In the genomic region with DNA sequence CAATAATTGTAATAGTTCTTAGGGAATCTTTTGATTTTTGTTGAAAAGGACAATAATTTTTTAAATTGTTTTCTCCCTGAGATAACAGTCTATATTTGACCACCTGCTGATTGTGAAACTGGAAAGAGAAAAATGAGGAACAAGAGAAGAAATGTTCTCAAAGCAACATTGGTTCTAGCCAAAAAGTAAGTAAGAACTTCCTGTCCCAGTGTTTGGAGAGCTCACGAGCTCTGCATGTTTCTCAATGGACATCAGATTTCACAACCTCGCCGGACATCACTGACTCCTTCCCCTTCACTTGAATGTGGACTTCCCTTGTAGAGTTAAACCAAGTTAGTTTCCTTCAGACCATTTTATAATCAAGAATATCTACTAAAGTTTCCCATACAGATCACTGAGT, we compare ENCODE assay signal across 9 mouse cellular contexts. TPM values are rescaled to one million over a fixed set of nuclear protein-coding genes. Genes with fewer than 3 reads are reported as not detected.
A peak's percentile ranks its signal among the peaks of the same experiment; 100 is the strongest.
DNase-seq lines count a peak whose midpoint lies in the region; ATAC-seq and TF ChIP-seq lines count a peak whose summit lies in the region.
"Had no signal": no experiment of that assay in that cellular context is flagged by ENCODE, and none has a peak within 500 bp of the region (broad histone marks: within the 10 kb centered on the region; RNA-seq: fewer than 3 reads in every experiment).

No protein-coding gene starts in this region.

- no peaks in the 10 kb centered on the region for H3K9me3 ChIP-seq in liver, embryonic 12.5 days (replicated peaks)

- no peak overlapping the region for H3K4me2 ChIP-seq in liver, embryonic 12.5 days

- no peaks in the 10 kb centered on the region for H3K27me3 ChIP-seq in liver, adult 2 months (ENCODE audit: control insufficient read depth, insufficient read depth, low read length)
- 0 out of 2 replicates have a peak, but pooled peaks cover 4% of the 10 kb centered on the region for H3K27me3 ChIP-seq in liver, embryonic 12.5 days (replicated peaks)

- WGBS in liver, adult 2 months, result 44% methylated on average over 3 of the region's 3 CpGs
- 36% methylated on average over 3 of the region's 3 CpGs for WGBS in liver, embryonic 12.5 days (ENCODE audit: insufficient replicate concordance)

- H3K79me2 ChIP-seq in liver, adult 2 months (ENCODE audit: control insufficient read depth, insufficient read depth, low read length), result no peaks in the 10 kb centered on the region

- TF ChIP-seq POLR2A in liver, adult 2 months (IDR thresholded peaks at IDR 0.05; ENCODE audit: extremely low read depth, insufficient read depth, low read length), result no peak

- no peaks in the 10 kb centered on the region for H3K36me3 ChIP-seq in liver, adult 2 months (ENCODE audit: control insufficient read depth, insufficient read depth, low read length)
- no peaks in the 10 kb centered on the region for H3K36me3 ChIP-seq in liver, embryonic 12.5 days

- no peak overlapping the region for H3K9ac ChIP-seq in liver, adult 2 months (ENCODE audit: low read depth, low read length)
- no peak overlapping the region for H3K9ac ChIP-seq in liver, embryonic 12.5 days

- H3K4me3 ChIP-seq in liver, adult 2 months (ENCODE audit: insufficient read depth, low read depth, low read length), result no peak overlapping the region
- H3K4me3 ChIP-seq in liver, embryonic 12.5 days, result no peak overlapping the region

- H3K27ac ChIP-seq in liver, adult 2 months (replicated peaks; ENCODE audit: insufficient read depth, low read depth, low read length), result no peak overlapping the region
- H3K27ac ChIP-seq in liver, embryonic 12.5 days, result no peak overlapping the region

- peak; percentile 16; the same call in 1 of the 2 replicates for ATAC-seq in frontal cortex, adult (ENCODE audit: low TSS enrichment)
- no peak for ATAC-seq in liver, embryonic 12.5 days
- ATAC-seq in monocyte, adult 5-6 weeks (replicated peaks; ENCODE audit: insufficient number of reproducible peaks, low FRiP score, low TSS enrichment, poor library complexity, severe bottlenecking), result peak; percentile 99

- TF ChIP-seq CTCF in liver, adult 2 months (IDR thresholded peaks at IDR 0.05; ENCODE audit: low read depth, low read length), result no peak

- no peaks in the 10 kb centered on the region for H3K4me1 ChIP-seq in liver, adult 2 months (ENCODE audit: control insufficient read depth, insufficient read depth, low read length)
- peaks cover 13% of the 10 kb centered on the region for H3K4me1 ChIP-seq in liver, embryonic 12.5 days

- DNase-seq in frontal cortex, postnatal 25 days (ENCODE audit: low spot score in 2 of 2), result no peak
- DNase-seq in liver, adult 2 months (ENCODE audit: extremely low read depth, low read depth, low spot score), result peak; percentile 47
- DNase-seq in lung, adult 18-20 months, result peak; percentile 56 to 62
- DNase-seq in cerebellum, adult 9-10 months, result no peak
- no peak for DNase-seq in right cerebral cortex, postnatal 4 days
- DNase-seq: thymus, postnatal 14 days had no signal

RNA-seq across cellular contexts. Expression of a gene that starts 36.0 kb away (rescaled TPM):
- 5.4 and 5.9 TPM in 2 replicates for total RNA-seq in liver, adult 2 months (2014; rRNA removed)
- polyA plus RNA-seq in liver, adult 2 months (2012; rRNA removed), result 4.1 and 4.3 TPM in 2 replicates
- polyA plus RNA-seq in liver, embryonic 12.5 days (2016; fragmentation: Nextera tagmentation; extraction: Ambion mirVana), result 21.3 and 24.0 TPM in 2 replicates
- total RNA-seq in monocyte, adult 5-6 weeks (2017), result 37.1 to 61.9 TPM (median 56.3 TPM) in 3 replicates

Comparison
In these comparisons a context has a peak if more than half of its experiments do, and no peak if none do; other contexts are left out.
1. DNase-seq: peak in liver, adult 2 months (single experiment) and lung, adult 18-20 months (2 of 2); none in frontal cortex, postnatal 25 days (0 of 2), cerebellum, adult 9-10 months (single experiment) and right cerebral cortex, postnatal 4 days (single experiment).